Mouse (Mus musculus) frontal cortex, adult 2 months (tissue): ENCODE measurements around the gene Fyco1. TPM values are rescaled to one million over a fixed set of nuclear protein-coding genes. Genes with fewer than 3 reads are reported as not detected.
A peak's percentile ranks its signal among the peaks of the same experiment; 100 is the strongest.

Experiments used
- DNase-seq, 2 experiments: peaks; one replicate each; pipeline ENCODE4 v3.0.0; 2022; ENCODE audit warnings: low spot score in 1 of 2; ENCODE audit errors: extremely low spot score in 1 of 2
- polyA plus RNA-seq: library from polyadenylated mRNA; depleted of rRNA; stranded (reverse); fragments of >200 nt; gene quantifications from 2 replicates; pipeline ENCODE4 v1.2.3, GENCODE M21; 2012; rRNA removed

Fyco1 gene
- polyA plus RNA-seq, result 23.1 and 23.7 TPM in 2 replicates

- DNase-seq, result peak; percentile 98
These were observed at the start of gene Fyco1 for GRCm38 (mm10) chr9:123851713-123852448. Gene Fyco1 (minus strand): TSS chr9:123851899.

DNA sequence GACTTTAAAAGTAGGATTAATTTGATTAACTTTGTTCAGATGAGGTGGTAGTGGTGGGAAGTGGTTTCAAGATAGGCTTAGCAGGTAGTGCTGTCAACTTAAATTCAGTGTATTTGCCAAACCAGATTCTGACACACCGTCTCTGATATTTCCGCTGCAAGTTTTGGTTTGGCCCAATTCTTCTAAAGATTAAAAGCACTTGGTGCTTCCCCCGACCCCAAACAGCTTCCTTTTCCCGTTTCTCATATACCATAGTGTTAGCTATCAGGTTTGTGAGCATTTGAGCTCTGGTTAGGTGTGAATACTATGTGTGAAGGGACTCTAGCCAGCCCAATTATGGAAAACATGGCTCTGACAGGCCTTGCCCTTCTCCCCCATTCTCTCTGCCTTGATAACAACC lies 20.4 kb upstream of the Fyco1 start:
- DNase-seq, result no peak

- no peak for DNase-seq
These were observed 17.6 kb upstream of the Fyco1 start for GRCm38 (mm10) chr9:123869167-123869784.

DNA sequence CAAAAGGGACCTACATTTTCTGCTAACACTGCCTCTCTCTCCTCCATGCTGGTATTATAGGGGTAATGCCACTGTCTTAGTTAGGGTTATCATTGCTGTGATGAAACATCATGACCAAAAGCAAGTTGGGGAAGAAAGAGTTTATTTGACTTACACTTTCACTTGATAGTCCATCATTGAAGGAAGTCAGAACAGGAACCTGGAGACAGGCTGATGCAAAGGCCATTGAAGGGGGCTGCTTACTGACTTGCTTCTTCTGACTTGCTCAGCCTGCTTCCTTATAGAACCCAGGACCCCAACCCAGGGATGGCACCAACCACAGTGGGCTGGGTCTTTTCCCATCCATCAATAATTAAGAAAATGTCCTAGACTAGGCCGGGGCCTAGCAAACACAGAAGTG lies 11.9 kb upstream of the Fyco1 start:
- no peak for DNase-seq

GRCm38 (mm10) chr9:123862895-123863616 lies 11.4 kb upstream of the Fyco1 start:
- DNase-seq, result no peak

GRCm38 (mm10) chr9:123861929-123862328 lies 10.2 kb upstream of the Fyco1 start, which contains the start of gene Xcr1:
Gene Xcr1 (minus strand): TSS chr9:123862029.
- no peak for DNase-seq

DNA sequence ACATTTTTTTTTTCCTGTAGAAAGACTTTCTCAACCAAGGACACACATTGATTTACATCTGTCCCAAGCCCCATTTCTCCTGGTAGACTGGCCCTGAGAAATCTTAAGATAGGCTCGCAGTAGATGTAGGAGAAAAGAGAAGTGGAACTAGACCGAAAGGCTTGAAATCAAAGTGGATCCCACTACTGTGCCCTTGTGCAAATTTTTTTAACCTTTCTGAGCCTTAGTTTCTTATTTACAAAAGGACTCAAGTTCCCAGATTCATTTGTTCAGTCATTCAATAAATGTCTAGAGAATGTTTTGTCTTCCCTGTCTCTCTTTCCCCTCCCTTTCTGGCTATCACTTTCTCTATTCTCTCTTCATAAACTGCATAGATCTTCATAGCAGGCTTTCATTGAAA lies 5.1 kb upstream of the Fyco1 start:
- DNase-seq, result no peak

GRCm38 (mm10) chr9:123852449-123853390 lies 1.0 kb upstream of the Fyco1 start:
- no peak for DNase-seq

DNA sequence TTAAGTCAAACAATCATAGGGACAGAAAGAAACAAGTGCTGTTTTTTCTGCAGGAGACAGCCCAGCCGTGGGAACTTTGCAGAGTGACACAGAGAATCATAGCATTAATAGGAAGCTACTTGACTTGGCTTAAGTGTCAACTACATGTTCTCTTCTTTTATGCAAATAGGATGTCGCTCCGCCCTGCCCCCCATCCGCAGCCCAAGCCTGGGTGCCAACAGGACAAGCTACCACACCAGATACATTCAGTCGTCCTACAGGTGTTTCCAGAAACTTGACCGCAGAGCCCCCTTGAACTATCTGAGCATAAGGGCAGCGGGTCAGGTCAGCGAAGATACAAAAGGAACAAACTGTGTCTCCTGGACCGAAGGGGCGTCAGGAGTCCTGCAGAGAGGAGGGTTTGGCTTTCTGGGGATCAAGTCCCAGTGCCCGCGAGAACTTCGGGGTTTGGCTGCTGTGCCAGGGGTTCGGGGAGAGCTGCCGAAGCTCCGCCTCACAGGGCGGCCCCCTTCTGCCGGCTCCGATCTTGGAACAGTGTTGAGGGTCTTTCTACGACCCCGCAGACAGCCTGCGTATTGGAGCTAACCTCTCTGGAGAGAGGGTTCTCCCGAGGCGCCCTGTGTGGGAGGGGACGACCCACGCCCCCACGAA lies 512 bp downstream of the Fyco1 start:
- no peak for DNase-seq

DNA sequence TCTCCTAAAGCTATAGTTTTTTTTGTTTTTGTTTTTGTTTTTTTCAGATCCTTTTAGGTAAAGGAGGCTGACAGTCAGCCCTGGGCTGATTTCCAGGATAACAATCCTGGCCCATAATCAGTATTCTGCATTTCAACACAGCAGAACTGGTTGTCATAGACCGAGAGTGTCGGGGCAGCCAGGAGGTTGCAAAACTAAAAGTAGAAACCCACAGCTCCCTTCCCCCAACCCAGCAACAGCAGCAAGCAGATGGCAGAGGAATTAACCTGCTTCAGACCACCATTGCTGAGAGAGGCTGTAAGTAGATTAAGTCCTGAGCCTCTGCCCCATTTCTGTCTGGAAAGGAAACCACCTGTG lies 1.0 kb downstream of the Fyco1 start:
- DNase-seq, result no peak

DNA sequence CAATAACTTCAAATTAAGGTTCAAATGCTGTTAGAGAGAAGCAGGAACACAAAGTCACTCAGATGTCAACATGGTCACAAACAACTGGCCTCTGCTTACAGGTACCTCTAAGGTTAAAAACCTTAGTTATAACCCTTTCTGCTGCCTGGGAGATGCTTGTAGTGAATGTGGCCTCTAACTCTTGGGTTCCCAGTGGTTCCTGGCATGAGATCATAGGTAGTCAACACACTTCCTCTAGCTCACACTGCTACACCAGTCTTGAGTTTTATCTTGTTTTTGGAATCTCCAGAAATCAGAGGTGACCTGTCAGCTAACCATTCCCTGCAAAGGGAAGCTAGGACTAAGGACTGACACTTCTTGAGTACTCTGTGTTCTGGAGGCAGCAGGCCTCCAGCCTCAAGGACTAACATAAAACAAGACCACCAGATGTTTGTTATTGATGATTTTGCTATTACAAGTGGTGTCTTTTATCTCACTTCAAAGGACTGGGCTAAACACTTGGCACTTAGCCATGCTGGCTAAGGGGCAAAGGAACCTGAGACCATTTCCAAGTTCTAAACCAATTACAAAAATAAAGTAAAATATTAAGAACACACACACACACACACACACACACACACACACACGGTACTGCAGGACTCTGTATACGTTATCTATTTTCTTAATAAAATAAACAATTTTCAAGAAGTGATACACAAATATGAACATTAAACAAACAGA lies 1.6 kb downstream of the Fyco1 start:
- no peak for DNase-seq

- no peak for DNase-seq
These were observed 5.2 kb downstream of the Fyco1 start for GRCm38 (mm10) chr9:123846490-123846889.

DNA sequence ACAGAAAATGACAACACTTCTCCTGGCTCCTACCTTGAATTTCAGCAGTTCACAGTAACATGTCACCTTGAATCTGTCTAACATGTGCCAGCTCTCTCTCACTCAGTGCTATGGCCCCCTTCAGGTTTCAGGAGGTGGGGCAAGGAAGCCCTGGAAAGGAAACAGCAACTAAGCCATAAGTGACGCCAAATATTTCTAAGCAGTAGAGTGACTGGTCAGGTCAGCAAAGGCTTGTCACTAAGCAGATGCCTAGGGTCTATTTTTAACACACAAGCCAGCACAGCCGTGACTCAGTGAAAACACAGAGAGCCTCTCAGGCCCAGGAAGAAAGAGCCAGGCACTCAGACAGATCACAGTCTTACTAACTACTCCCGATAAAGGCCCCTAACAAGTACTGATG lies 6.6 kb downstream of the Fyco1 start:
- no peak for DNase-seq

GRCm38 (mm10) chr9:123844468-123844867 lies 7.2 kb downstream of the Fyco1 start:
- DNase-seq, result no peak

GRCm38 (mm10) chr9:123840243-123840642 lies 11.5 kb downstream of the Fyco1 start:
- no peak for DNase-seq

DNA sequence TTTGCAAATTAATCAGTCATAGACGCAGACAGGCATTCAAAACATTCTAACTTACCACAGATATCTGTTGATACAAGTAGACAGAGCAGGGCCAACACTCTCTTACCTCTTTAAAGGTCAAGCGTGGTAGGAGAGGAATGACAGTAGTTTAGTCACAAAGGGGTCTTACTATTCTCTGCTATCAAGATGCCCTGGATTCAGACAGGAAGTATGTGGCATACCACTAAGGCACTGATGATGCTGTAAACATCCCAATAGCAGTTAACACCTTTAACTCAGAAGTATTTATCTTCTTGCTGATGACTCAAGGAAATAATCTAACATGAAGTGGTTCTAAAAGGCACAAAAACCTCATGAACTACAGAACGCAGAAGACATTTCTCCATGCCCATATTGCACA lies 15.8 kb downstream of the Fyco1 start:
- DNase-seq, result no peak

DNA sequence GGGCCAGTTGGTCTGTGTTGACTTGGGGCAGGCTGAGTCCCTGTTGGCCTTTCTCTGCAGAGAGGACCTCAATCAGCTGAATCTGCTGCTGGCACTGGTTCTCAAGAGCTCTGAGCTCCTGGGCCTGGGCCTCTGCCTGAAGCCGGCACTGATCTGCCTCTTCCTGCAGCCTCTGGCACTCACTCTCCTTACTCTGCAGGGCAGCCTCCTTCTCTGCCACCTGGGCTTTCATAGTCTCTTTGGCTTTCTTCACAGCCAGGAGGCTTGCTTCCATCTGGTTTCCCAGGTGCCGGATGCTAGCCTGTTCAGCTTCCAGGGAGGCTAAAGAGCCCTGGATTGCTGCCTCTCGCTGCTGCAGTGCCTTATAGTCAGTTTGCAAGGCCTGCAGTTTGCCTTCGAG lies 22.8 kb downstream of the Fyco1 start:
- DNase-seq, result no peak

GRCm38 (mm10) chr9:123826631-123827030 lies 25.1 kb downstream of the Fyco1 start:
- DNase-seq, result no peak

DNA sequence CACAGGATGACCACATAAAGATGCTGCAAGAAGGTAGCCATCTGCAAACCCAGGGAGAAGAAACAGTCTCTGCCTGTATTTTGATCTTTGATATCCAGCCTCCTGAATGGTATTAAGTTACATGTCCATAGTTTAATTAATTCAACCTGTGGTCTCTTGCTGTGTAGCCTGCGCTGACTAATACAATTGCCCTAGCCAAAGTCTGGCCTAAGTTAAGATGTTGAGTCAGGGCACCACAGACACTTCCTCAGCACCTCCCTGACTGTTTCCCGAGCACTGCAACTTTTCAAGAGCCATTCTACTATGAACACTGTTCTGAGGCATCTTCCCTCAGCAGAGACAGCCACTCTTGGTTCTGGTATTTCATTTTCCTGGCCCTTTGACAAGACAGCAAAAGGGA lies 33.1 kb downstream of the Fyco1 start:
- no peak for DNase-seq

DNA sequence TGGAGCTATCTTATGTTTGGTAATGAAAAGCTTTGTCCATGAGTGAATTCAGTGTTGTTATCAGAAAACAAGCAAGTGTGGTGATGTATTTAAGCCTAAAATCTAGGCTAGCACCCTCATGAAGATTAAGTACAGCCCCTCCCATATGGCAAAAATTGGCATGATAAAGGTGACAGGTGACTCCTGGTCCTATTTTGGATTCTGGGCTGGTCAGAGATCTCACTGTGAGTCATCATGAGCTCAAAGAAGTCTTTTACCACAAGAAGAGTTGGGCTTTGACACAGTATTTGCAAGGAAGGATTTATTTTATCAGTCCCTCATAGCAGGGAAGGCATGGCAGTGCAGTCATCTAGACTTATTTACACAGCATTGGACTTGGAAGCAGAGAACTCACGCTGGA lies 35.7 kb downstream of the Fyco1 start:
- no peak for DNase-seq
